Mouse (Mus musculus) macrophage (primary cell): ENCODE data around the gene Ddx6. TPM values are rescaled to one million over a fixed set of nuclear protein-coding genes. Genes with fewer than 3 reads are reported as not detected.
"Not testable (repeated sequence)": the region's sequence is repeated elsewhere in the genome, so short reads cannot be mapped to it uniquely, and the experiment has no call there.

Experiments used
- H3K27ac ChIP-seq: fragments of 350-480 bp; formaldehyde crosslinking; 2 replicates; pipeline ENCODE4 v1.9.0; 2021
- H3K36me3 ChIP-seq: fragments of 350-480 bp; formaldehyde crosslinking; 2 replicates; pipeline ENCODE4 v1.9.0; 2021; ENCODE audit errors: inconsistent target
- H3K4me3 ChIP-seq: fragments of 350-480 bp; formaldehyde crosslinking; 2 replicates; pipeline ENCODE4 v1.9.0; 2021; ENCODE audit errors: inconsistent target
- H3K79me2 ChIP-seq: fragments of 350-480 bp; formaldehyde crosslinking; 2 replicates; pipeline ENCODE4 v1.9.0; 2021; ENCODE audit errors: inconsistent target
- WGBS: methylation state at CpG from one replicate; pipeline ENCODE4 v1.1.7; 2026; ENCODE audit warnings: inconsistent platforms; ENCODE audit not compliant: missing documents; 5-methylcytosine and 5-hydroxymethylcytosine counted together
- polyA plus RNA-seq: library from polyadenylated mRNA; stranded (reverse); fragments of 250-400 nt; gene quantifications from 3 replicates; pipeline ENCODE4 v1.2.4, GENCODE M21; 2018; ENCODE audit warnings: inconsistent platforms
- total RNA-seq, 78 experiments: library from RNA; depleted of rRNA; stranded (reverse); fragments of 250-400 nt; gene quantifications; 1 replicate in 9 of 78; 2 replicates in 24 of 78; 3 replicates in 43 of 78; 4 replicates in 2 of 78; pipeline ENCODE4 v1.2.4; 2018; ENCODE audit warnings: inconsistent platforms in 56 of 78

The Ddx6 gene
- total RNA-seq (2018; cell fraction: chromatin; rRNA removed) = 100 to 1,000 TPM in 25 of 26 experiments, 10 to 100 TPM in 1; 97.4 to 201 (median 127) TPM
- total RNA-seq (2018; cell fraction: cytosol; rRNA removed) = 100 to 1,000 TPM; 103 to 169 (median 130) TPM
- 100 to 1,000 TPM; 122 to 185 (median 135) TPM for total RNA-seq (2018; cell fraction: nucleus; rRNA removed)
- 72.2 to 89.3 TPM (median 77.9 TPM) in 3 replicates for polyA plus RNA-seq

DNA sequence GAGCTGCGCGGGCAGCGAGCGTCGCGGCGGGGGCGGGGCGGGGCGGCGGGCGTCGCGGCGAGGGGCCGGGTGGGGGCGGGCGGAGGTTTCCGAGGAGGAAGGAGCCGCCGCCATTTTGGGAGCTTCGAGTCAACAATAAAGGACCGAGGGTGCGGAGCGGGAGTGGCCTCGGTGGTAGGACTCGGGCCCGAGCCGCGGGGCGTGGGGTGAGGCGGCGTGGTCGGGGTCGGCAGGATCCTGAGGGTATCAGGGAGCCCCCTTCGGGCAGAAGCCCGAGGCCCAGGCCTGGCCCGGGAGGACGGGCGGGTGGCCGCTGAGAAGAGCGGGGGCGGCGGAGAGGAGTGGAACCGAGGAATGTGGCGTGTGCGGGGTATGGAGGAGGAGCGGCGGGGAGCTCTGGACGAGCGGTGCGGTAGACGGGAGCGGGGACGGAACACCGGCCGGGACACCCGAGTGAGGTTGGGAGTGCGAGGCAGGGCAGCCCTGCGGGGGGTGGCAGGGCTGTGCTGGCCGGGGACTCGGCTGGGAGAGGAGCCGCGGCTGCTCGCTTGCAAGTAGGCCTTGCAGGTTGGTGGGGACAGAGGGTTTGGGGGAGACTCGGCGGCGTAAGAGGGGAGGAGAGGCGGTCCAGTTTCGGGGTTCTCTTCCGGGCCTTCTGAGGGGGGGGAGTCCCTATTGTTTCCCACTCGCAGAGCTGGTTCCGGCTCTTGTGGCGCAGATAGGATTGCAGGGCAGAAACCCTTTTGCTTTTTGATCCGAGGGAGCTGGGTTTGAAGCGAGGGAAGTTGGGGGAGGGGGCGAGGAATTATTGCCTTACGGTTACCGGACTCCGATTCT lies at the start of gene Ddx6:
Ddx6 (plus strand) TSS at position 114 of the 837 bp plus-strand sequence.
- peak within 1 kb of the TSS; percentile 88 for H3K27ac ChIP-seq
- peak within 1 kb of the TSS; percentile 92 for H3K4me3 ChIP-seq
- under 1% methylated on average over 80 of the region's 80 CpGs for WGBS
- H3K79me2 ChIP-seq = peaks cover 80% of the 10 kb centered on the region
- H3K36me3 ChIP-seq = peaks cover 6% of the 10 kb centered on the region

- no peaks in the 10 kb centered on the region for H3K79me2 ChIP-seq
- 75% methylated on average over 3 of the region's 4 CpGs for WGBS
- H3K27ac ChIP-seq = no peak within 1 kb of the TSS
- no peaks in the 10 kb centered on the region for H3K36me3 ChIP-seq
- H3K4me3 ChIP-seq = no peak within 1 kb of the TSS
Observed at GRCm38 (mm10) chr9:44561597-44561996, 43.1 kb upstream of the Ddx6 start, which contains the start of gene Cxcr5. Cxcr5 (minus strand) TSS chr9:44561877.

- Histone ChIP-seq H3K36me3 (no peaks in the 10 kb centered on the region), H3K79me2 (no peaks in the 10 kb centered on the region), H3K27ac (no peak overlapping the region), H3K4me3 (no peak overlapping the region)
- 70% methylated on average over 12 of the region's 12 CpGs for WGBS
Observed at GRCm38 (mm10) chr9:44562936-44563335, 41.8 kb upstream of the Ddx6 start.

DNA sequence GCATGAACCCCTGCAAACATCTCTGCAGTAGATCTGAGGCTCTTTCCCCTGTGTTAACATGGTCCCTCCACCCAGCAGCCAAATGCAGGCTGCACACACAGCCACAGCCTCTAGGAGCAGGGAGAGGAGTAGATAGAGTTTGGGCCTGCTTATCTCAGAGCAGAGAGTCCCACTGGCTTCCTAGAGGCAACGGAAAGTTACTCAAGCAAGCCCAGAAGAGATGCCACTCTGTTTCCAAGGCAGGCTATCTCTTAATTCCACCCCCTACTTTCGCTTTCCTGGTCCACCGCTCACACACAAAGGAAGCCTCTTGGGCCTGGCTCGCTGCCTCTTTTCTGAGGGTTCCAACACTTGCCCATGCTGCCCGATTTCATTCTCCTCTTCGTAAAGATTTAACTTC lies 39.3 kb upstream of the Ddx6 start:
- H3K36me3 ChIP-seq = no peaks in the 10 kb centered on the region
- no peaks in the 10 kb centered on the region for H3K79me2 ChIP-seq
- peak overlapping the region; percentile 15 for H3K27ac ChIP-seq
- 6% methylated on average over 6 of the region's 6 CpGs for WGBS
- H3K4me3 ChIP-seq = no peak overlapping the region

DNA sequence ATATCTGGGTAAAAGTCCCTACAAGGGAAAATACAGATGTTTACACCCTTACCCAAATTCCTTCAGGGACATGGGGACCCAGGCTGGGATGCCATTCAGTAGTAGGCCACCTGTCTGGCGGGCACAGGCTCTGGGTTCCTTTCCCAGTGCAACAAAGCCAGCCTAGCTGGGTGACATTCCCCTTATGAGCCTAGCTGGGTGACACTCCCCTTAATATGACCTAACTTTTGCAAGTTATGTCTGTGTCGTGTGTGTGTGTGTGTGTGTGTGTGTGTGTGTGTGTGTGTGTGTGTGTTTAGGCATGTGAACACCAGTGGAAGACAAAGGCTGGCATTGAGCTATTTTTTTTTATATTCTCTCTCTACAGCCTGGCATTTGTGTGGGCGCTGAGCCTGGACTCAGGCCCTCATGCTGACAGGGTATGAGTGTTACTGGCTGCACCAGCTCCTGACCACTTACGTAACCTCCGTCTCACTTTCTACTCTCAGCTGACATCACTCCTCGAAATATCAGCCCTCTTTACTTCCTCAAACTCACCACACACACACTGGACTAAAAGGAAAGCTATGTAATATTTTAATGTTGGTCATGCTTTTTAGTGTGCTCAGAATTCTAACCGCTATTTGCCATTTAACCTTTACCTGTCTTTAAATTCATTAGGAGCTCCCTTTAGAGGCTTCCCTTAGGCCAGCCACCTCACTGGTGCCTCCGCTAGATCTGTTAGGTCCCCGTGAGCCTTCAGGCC lies 37.2 kb upstream of the Ddx6 start:
- Histone ChIP-seq H3K79me2 (no peaks in the 10 kb centered on the region), H3K4me3 (peak overlapping the region; percentile 8; the same call in 1 of the 2 replicates), H3K36me3 (no peaks in the 10 kb centered on the region), H3K27ac (peak overlapping the region; percentile 92)
- WGBS = 21% methylated on average over 9 of the region's 9 CpGs

- no peaks in the 10 kb centered on the region for H3K79me2 ChIP-seq
- WGBS = 0% methylated on average over 4 of the region's 7 CpGs
- peak overlapping the region; percentile 8; the same call in 1 of the 2 replicates for H3K4me3 ChIP-seq
- no peaks in the 10 kb centered on the region for H3K36me3 ChIP-seq
- H3K27ac ChIP-seq = peak overlapping the region; percentile 92
Observed at GRCm38 (mm10) chr9:44568083-44568455, 36.6 kb upstream of the Ddx6 start.

DNA sequence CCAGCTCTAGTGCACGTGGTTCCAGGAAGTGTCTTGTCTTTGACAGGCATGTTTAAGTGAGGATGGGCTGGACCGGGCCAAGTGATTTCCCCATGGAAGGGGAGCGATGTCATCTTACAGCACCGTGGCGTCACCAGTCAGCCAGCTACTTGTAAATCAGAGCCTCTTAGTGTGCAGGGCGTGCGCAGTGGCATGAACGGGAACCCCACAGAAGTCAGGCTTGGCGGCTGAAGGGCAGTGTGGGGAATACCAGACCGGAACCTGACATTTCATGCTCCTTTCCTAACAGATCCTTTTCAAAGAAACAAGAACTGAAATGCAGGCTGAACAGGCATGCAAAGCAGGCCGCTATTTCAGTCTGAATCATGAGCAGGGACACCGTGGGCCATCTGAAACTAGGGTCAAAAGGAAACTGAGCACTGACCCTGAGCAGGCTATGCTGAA lies 33.7 kb upstream of the Ddx6 start:
- Histone ChIP-seq H3K79me2 (no peaks in the 10 kb centered on the region), H3K27ac (no peak overlapping the region), H3K36me3 (no peaks in the 10 kb centered on the region), H3K4me3 (no peak overlapping the region)
- 91% methylated on average over 12 of the region's 12 CpGs for WGBS

DNA sequence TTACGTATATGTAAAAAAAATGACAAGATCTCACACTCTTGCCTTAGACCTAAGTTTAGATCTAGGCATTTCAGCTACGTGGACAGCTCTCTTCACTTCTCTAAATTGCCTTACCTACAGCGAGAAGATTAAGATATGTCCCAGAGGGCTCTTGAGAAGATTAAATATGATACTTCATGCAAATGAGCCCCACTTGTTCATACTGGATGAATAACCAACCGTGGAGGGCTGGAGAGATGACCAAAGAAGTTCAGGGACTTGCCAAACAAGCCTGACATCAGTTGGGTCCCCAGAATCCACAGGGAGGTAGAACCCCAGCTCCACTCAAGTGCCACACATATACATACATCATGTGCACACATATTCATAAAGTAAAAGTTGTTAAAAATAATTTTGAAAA lies 31.4 kb upstream of the Ddx6 start:
- 90% methylated on average over 4 of the region's 4 CpGs for WGBS
- H3K27ac ChIP-seq = no peak overlapping the region

DNA sequence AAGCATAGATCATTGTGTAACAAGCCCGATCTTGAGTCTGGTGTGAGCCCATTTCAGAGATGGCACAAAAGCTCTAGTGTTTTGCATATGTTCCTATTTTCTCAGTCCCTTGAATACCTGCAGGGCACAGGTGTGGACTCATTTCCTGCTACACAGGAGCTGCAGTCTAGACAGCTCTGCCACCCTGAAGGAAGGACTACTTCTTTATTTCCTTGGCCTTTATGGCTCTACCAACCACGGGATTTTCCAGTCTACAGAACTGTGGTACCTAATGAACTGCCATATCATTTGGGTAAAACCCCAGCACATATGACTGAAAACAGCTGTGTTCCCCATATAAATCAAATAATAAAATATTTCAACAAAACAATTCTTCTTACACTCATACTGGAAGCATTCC lies 29.6 kb upstream of the Ddx6 start:
- Histone ChIP-seq H3K36me3 (no peaks in the 10 kb centered on the region), H3K4me3 (no peak overlapping the region), H3K27ac (no peak overlapping the region), H3K79me2 (no peaks in the 10 kb centered on the region)
- 94% methylated on average over 2 of the region's 2 CpGs for WGBS

More for the DNA sequence above, 31.4 kb upstream of the Ddx6 start:
- no peaks in the 10 kb centered on the region for H3K79me2 ChIP-seq
- H3K4me3 ChIP-seq = no peak overlapping the region
- H3K36me3 ChIP-seq = no peaks in the 10 kb centered on the region

- not testable (repeated sequence) for H3K79me2 ChIP-seq, H3K36me3 ChIP-seq, H3K4me3 ChIP-seq, H3K27ac ChIP-seq
- 81% methylated on average over 7 of the region's 7 CpGs for whole genome bisulfite sequencing
Observed at GRCm38 (mm10) chr9:44576046-44576445, 28.6 kb upstream of the Ddx6 start.

DNA sequence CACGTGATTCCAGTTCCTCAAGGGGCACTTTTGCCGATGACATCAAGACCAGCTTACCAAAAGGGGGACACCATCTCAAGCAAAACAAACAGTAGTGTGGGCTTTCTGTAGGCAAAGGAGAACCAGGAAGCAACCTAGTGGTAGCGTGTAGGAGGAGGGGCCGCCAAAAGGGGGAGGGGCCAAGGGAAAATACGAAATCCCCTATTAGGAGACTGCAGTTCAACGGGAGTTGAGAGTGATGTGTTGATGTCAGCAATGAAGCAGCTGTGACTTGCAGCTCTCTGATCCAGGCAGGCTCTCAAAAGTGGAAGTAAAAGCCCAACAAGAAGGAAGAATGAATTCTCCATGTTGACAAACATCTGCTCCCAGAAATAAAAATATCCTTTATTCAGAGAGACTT lies 25.3 kb upstream of the Ddx6 start:
- WGBS = 2% methylated on average over 6 of the region's 6 CpGs
- Histone ChIP-seq H3K36me3 (no peaks in the 10 kb centered on the region), H3K4me3 (no peak overlapping the region), H3K27ac (peak overlapping the region; percentile 68), H3K79me2 (no peaks in the 10 kb centered on the region)

- peak overlapping the region; percentile 68 for H3K27ac ChIP-seq
- 97% methylated on average over 5 of the region's 5 CpGs for WGBS
- no peak overlapping the region for H3K4me3 ChIP-seq
- no peaks in the 10 kb centered on the region for H3K79me2 ChIP-seq
- H3K36me3 ChIP-seq = no peaks in the 10 kb centered on the region
Observed at GRCm38 (mm10) chr9:44580085-44580484, 24.6 kb upstream of the Ddx6 start.

GRCm38 (mm10) chr9:44581423-44581822 lies 23.3 kb upstream of the Ddx6 start:
- Histone ChIP-seq H3K4me3 (no peak overlapping the region), H3K36me3 (no peaks in the 10 kb centered on the region), H3K79me2 (no peaks in the 10 kb centered on the region), H3K27ac (no peak overlapping the region)
- 72% methylated on average over 3 of the region's 3 CpGs for WGBS

GRCm38 (mm10) chr9:44582390-44582789 lies 22.3 kb upstream of the Ddx6 start:
- 0 out of 2 replicates have a peak overlapping the region, but pooled peaks have one; percentile 12 for H3K27ac ChIP-seq
- WGBS = 23% methylated on average over 16 of the region's 16 CpGs
- no peak overlapping the region for H3K4me3 ChIP-seq
- H3K79me2 ChIP-seq = no peaks in the 10 kb centered on the region
- H3K36me3 ChIP-seq = no peaks in the 10 kb centered on the region
